Mouse (Mus musculus) megakaryocyte-erythroid progenitor cell, adult 5-6 weeks (primary cell): ENCODE results near the gene Cfap298. TPM values are rescaled to one million over a fixed set of nuclear protein-coding genes. Genes with fewer than 3 reads are reported as not detected.
A peak's percentile ranks its signal among the peaks of the same experiment; 100 is the strongest.

Experiments used
- ATAC-seq: replicated peaks from 2 replicates; pipeline ENCODE4 v1.8.0; 2016; ENCODE audit warnings: mild to moderate bottlenecking, inconsistent platforms; ENCODE audit not compliant: severe bottlenecking, poor library complexity, low FRiP score, low TSS enrichment
- total RNA-seq, 2 experiments: library from RNA; stranded (forward) in 1 of 2; stranded (reverse) in 1 of 2; fragments of 200-1000, 215-1000 nt in 1 of 2; fragments of >200 nt in 1 of 2; fragmentation: Nextera tagmentation in 1 of 2; gene quantifications; 2 replicates each; pipeline ENCODE4 v1.2.3; 2014 to 2017

Gene Cfap298
- 40.6 and 61.6 TPM in 2 replicates for total RNA-seq (2014; fragmentation: Nextera tagmentation)
- total RNA-seq (2017), result 104 and 136 TPM in 2 replicates

DNA sequence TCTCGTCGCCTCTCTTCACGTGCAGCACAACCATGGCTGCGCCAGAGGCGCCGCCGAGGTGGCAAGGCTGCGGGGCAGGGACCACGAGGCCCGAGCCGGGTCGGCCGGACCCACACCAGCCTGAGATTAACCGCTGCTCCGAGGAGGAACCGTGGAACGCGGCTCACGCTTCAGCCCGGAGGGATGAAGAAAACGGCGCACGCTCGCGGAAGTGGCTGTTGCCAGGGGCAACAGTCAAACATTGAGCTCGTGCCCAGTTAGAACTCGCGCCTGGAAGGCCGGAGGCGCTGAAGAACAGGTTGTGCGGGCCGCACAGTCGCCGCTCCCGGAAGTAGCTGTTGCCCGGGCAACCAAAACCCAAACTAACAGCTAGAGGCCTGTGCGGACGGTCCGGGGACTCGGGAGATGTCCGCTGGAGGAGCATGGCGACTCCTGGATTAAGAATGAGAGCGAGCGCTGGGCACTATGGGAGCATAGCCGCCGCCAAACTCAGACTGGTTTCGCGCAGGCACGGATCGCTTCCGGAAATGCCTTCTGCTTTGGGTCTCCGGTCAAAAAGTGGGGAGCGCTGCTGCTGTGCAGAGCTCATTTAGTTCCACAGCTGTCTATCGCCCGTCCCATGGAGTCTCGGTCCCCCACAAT lies at the start of gene Cfap298:
Gene Cfap298, minus strand, starts transcription at position 428 of the 642 bp plus-strand sequence.
- ATAC-seq, result peak; percentile 96

DNA sequence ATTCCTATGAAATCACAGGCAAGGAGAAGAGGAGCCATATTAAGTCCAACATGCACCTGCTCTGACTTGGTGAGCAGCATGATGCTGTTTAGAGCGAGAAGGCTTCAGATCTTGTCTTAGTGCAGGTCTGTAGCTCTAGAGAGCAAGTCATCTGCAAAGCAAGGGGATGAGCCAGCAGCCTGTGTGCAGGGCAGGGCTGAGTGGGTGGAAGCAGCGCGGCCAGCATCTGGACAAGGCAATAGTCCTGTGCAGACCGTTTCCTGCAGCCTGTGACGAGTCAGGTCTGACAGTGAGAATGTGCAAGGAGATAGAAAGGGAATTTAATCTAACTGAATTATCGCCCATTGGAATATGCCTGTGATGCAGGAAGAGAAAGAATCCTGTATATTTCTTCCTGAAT lies 36.1 kb upstream of the Cfap298 start:
- ATAC-seq, result no peak

DNA sequence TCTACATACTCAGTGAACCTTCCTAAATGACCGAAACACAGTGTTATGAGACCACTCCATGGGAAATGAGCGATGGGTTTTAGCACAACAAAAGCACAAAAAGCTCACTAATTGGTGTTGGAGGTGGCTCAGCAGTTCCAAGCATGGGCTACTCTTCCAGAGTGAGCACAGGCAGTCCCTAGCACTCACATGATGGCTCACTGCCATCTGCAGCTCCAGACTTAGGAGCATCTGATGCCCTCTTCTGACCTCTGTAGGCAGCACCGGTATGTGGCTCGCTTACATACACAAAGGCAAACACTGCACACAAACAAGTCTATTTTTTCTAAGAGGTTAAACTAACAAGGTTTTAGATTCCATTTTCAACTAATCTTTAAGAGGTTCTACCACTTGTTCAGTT lies 31.3 kb upstream of the Cfap298 start:
- ATAC-seq, result 0 out of 2 replicates have a peak, but pooled peaks have one; percentile 32

DNA sequence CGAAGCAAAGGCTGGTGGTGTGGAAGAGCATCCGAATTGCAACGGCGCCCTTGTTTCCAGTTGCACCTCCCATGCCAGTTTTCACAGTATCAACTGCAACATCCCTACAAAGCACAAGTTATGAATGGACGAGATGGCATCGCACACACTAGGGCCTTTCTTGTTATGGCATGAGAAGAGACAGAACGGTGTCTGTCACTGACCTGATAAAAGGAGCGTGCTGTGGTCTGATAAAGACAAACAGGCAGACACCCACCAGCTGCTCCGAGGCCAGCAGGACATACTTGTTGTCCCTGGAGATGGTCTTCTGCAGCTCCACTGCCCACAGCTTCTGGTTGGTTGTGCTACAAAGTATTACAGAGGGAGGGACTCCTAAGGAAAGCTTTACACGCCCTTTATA lies 29.4 kb upstream of the Cfap298 start:
- peak; percentile 96 for ATAC-seq

DNA sequence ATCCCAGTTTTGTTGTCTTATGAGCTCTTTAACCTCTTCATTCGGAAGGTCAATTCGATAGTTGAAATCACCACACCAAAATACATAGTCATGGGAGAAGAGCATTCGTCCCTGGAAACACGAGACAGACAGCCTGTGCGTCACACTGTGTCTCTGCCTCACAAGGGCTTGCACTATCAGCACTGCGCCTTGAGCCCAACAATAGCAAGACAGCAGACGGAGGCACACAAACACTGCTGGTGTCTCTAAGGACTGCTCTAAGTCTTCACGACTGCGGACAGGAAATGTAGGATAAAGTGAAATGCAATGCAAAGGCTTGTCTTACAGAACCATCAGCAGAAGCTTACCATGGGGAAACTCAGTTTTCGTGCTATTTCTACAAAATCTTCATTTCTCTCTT lies 29.0 kb upstream of the Cfap298 start:
- 0 out of 2 replicates have a peak, but pooled peaks have one; percentile 39 for ATAC-seq

DNA sequence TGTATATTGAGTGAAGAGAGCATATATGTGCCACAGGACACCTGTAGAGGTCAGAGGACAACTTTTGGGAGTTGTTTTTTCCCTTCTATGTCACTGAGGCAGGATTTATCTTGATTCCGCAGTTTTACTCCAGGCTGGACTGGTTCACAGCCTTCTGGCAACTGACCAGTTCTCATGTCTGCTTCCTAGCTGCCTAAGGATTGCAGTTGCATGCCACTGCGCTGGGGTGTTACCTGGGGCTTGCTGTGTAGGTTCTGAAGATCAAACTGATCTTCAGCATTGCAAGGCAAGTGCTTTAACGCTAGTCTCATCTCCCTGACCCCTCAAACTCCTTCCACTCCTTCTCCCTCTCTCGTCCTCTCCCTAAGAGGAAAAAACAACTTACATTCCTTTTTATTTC lies 28.3 kb upstream of the Cfap298 start:
- ATAC-seq, result no peak

DNA sequence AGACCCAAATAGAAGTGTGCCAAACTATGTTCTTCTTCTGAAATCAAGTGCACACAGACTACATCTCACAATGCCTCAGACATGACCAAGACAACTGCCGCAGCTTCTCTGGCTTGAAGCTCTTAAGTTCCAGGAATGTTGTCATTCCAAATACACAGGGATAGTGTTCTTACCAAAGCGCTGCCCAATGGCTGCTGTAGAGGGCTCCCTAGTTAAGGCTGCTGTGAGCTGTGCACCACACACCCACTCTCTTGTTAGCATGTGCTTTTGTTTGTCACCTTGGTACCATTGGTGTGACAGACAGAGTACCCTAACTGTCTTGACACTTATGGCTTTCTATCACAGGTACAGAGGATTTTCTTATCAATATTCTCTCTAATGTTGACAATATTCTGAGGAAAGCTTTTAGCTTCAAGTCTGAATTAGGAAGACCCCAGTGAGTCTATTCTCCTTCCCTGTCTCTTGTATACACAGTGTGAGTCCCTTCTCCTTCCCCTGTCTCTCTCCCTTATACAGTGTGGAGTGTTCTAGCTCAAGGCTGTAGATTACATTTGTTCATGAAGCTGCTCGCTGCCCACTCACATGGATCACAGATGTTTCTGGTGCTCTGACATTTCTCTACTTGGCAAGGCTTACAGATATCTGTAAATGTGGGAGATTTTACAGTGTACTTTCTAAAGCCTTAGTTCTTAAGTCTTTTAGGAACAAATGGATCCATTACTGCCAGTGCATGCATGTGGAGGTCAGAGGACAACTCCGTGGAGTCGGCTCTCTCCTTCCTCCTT lies 23.6 kb upstream of the Cfap298 start:
- no peak for ATAC-seq

DNA sequence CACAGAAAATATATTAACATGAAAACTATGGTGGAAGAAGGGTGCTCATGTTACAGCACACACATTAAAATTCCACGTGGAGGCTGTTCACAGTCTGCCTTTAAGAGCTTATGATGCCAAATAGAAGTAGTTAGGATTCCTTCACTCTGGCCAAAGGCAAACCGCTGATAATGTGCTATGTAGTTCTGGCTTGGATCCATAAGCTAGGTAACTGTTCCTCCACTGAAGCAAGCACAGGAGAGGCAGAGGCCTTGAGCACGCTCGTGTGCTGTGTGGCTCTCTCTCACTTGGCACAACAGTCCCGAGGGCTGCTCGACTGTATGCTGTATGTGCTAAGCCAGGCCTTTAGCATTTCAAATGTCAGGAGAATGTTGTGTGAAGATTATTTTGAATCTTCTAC lies 20.6 kb upstream of the Cfap298 start:
- ATAC-seq, result no peak

DNA sequence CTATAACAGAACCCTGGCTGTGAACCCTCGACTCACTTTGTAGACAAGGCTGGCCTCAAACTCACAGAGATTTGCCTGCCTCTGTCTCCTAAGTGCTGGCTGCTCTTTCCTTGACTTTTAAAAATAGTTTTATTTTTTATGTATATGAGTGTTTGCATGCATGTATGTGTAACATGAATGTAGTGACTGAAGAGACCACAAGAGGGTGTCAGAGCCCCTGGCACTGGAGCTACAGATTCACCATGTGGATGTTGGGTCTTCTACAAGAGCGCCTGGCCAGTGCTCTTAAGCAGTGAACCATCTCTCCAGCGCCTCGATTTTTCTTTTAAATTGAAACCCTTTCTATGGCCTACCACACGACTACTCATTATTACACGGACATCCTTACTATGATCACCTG lies 18.9 kb upstream of the Cfap298 start:
- ATAC-seq, result peak; percentile 74

DNA sequence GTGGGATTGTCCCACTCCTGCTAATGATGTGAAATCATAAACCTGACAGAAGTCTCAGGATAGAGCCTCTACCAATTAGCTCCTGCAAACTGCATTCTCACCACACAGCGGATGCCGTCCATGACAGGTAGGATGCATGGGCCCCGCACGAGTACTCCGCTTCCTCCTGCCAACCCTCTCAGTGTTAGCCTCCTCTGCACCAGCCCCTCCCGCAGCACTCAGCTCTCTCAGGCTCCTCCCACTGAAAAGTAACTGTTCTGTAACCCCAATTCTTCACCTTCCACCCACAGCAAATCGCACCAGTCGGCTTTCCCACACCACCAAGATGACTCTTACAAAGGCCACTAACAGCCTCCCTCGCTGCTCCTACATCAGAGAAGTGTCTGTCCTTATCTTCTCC lies 18.2 kb upstream of the Cfap298 start:
- no peak for ATAC-seq

DNA sequence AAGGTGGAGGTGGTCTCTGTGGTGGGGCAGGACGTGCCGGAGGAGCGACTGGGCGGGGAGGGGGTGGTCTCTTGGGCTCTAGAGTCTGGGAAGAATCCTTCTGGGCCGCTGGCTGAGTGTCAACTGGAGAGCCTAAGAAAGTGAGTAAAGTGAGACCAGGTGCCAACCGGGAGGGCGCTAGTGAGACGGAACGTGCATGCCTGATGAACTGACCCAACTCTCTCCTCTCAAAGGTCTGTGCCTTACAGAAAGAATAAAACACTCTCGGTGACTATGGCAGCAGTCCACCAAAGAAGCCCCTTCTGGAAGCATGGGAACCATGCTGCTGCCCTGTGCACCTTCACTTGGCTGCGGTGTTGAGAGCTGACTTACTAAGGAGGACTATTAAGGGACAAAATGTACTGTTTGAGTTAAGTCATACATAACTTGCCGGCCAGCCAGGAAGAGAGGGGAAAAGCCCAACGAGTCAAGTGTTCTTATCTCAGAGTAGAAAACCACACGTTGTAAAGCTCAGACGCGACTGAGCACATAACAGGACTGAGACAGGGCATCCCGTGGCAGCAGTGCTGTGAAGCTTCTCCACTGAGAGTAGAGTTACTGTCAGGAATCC lies 15.5 kb upstream of the Cfap298 start:
- ATAC-seq, result peak; percentile 58

DNA sequence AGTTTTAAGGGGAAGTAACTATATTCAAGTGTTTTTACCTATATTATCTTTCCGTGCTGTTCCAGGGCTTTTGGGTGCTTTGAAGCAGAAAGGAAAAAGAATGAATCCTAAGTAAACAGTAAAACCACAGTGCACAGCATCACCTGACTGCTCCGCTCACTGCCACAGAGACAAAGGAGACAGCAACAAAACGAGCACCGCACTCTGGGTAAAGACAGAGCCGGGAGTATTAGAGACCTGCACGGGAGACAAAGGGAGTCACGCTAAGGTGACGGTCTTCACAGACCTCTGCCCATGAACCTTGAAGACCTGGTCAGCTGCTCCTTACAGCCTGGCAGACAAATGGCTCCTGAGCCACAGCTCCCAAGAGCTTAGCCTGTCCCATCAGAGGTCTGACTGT lies 12.1 kb upstream of the Cfap298 start:
- ATAC-seq, result no peak

DNA sequence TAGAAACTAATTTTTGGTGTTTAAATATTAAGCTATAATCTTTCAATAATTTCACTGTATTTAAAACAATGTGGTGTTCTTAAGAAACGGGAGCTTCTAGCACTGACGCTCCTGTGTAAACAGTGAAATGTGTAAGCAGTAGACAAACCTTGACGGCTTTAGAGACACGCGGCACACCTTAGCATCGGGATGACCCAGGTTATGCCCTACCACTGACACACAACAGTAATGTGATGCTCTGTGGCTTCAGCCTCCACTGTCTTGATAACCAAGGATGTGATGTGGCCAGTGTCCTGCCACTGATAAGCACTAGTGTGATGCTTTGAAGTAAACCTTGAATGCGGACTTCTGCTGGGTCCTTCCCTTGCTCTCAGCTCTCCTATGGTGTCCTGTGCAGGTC lies 6.3 kb upstream of the Cfap298 start:
- no peak for ATAC-seq

DNA sequence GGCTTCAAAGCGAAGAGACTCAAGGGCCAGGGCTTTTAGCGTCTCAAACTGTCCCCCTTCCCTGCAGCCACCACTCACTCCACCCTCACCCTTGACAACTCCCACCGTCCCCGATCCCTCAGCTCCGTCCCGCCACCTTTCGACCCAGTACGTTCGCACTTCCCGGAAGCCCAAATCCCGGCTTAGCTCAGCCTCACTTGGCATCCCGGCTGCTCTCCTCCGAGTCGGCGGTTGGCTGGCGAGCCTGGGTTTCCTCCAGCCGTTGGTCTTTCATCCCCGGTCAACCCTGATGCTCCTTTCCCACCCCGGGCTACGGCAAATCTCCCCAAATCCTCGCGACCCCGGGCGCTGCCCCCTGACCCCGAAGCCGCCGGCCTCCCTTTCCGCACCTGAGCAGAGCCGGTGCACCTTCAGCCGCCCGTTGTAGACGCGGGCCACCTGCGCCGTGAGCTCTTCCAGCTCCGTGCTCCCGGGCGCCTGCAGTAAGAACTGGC lies 674 bp downstream of the Cfap298 start:
- peak; percentile 36; the same call in 1 of the 2 replicates for ATAC-seq

DNA sequence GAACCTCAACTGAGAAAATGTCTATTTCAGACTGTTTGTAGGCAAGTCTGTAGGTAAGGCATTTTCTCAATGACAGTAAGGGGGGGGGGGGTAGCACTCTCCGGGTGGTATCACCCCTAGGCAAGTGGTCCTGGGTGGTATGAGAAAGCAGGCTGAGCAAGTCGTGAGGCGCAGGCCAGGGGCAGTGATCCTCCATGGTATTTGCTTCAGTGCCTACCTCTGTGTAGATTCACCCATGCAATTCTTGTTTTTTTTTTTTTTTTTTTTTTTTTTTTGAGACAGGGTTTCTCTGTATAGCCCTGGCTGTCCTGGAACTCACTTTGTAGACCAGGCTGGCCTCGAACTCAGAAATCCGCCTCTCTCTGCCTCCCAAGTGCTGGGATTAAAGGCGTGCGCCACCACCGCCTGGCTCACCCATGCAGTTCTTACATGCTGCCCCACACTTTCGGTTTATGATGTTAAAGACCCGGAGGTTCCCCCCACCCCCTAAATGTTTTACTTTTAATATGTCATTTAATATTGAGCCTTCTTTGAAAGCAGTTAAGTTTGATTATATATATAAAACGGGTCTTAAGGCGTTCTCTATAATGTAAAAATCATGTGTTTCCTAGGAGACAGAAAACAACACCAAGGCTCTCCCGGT lies 1.3 kb downstream of the Cfap298 start:
- no peak for ATAC-seq

DNA sequence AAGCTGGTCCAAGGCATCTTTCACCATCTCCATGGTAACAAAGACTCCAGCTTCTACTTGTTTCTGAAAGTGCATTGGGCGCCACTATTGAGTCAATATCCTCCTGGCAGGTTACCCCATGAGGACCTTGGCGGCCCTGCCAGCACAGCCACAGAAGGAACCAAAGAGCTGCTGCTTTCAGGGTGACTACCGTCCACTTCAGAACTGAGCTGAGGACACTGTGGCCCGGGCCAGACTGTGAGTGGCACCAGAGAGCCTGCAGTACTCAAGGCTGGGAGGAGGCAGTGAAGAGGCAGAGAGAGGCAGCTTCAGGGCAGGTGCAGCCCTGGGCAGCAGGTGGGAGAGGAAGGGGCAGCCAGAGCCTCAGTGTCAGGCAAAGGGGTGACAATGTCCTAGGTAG lies 7.5 kb downstream of the Cfap298 start:
- ATAC-seq, result no peak

DNA sequence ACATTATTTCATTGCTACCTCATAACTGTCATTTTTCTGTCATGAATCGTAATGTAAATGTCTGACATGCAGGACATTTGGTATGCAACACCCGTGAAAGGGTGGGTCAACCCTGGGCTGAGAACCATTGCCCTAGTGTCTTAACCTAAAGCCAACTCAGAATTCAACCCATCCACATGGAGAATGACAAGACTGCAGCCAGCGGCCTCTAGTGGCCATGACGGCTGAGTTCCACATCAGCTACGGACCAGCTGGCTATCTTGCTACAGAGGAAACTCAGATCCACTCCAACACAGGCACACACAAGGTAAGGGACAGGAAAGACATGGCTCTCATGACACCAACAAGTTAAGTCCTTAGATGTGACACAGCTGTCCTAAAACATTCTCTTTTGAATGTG lies 9.5 kb downstream of the Cfap298 start:
- ATAC-seq, result peak; percentile 77

DNA sequence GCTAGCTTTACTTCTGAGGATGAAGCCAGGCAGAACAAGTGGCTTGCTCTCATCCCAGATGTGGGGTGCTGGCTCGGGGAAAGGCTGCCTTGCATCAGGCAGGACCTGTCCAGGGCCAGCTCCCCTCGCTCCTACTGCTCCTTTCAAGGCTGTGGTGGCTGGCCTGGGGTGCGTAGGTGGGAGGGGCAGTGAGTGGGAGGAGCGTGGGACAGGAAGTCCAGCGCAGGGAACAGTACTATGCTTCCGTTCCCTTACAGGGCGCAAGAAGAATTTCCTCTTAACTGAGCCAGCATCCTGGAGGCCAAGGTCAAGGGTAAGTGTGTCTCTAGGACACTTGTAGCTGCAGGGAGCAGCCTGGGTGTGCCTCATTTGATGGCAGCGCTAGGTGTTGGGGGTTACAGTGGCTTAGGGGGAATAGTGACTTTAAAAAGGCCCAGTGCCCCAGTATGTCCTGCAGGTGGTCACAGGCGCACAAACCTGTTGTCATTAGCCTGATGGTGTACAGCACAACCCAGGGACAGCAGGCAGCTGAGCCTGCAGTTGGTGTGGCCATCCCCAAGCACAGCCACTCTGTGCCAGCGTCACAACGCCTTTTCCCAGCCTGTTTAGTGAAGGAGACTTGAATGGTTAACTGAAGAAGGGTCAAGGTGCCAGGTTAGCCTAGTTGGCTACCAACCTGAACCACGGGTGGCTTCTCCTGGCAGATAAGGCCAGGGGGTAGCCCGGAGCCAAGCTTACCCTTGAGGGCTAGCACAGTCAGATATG lies 10.1 kb downstream of the Cfap298 start:
- ATAC-seq, result no peak

DNA sequence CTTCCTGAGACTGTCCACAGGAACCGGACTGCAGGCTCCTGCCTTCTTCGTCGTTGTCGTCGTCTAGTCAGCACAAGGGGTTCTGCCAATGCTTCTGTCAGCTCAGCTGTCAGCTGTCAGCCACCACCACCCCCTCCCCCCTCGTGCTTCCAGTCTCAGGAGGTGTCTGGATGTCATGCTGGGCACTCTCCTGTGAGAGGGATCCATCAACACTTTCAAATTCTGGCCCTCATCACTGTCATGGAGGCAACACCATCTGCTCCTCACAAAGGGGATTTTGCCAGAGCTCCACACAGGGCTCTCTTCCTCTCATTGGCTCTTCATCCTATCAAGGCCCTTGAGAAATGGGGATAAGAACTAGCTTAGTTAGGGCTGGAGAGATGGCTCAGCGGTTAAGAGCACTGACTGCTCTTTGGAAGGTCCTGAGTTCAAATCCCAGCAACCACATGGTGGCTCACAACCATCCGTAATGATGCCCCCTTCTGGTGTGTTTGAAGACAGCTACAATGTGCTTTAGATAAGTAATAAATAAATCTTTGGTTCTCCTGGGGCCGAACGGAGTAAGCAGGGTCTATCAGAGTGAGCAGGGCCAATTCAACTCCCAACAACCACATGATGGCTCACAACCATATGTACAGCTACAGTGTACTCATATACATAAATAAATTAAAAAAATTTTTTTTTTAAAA lies 13.3 kb downstream of the Cfap298 start:
- no peak for ATAC-seq
